Mouse (Mus musculus): ENCODE data around the gene Tbc1d24.

Tbc1d24 gene

DNA sequence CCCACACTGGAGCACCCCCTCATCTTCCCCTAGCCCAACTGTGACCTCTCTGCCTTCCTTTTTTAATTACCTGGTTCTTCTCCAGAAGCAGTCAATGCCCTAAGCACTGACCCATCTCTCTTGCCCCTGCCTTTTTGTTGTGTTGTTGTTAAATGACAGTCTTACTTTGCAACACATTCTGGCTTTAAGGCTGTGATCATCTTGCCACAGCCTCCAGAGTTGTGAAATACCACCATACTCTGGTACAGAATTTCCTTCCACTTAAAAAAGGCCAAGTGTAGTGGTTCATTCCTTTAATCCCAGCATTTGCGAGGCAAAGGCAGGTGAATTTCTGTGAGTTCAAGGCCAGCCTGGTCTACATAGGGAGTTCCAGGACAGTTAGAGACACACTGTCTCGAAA, 14.4 kb downstream of the Tbc1d24 start:
- DNase-seq (ENCODE audit: extremely low spot score, low read depth, low spot score), result no peak

GRCm38 (mm10) chr17:24174259-24174658, 31.1 kb downstream of the Tbc1d24 start:
- no peak for DNase-seq (ENCODE audit: extremely low spot score, low read depth, low spot score)

DNA sequence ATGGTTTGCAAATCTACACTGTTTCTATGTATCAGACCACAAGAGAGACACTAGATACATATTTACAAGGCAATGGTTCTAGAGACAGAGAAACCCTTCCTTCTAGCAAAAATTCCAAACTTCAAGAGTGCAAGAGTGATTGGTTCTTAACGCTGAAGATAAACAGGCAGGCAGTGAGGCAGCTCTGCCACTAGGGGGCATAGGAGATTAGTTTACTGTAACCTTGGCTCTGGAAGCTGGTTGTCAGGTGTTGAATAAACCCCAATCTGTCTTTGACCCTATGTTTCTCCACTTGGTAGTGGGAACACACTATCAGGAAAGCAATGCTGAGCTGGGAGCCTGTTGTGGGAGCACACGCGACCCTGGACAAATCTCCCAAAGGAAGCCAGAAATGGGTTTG, 31.9 kb downstream of the Tbc1d24 start:
- peak; percentile 71 for DNase-seq (ENCODE audit: extremely low spot score, low read depth, low spot score)

DNA sequence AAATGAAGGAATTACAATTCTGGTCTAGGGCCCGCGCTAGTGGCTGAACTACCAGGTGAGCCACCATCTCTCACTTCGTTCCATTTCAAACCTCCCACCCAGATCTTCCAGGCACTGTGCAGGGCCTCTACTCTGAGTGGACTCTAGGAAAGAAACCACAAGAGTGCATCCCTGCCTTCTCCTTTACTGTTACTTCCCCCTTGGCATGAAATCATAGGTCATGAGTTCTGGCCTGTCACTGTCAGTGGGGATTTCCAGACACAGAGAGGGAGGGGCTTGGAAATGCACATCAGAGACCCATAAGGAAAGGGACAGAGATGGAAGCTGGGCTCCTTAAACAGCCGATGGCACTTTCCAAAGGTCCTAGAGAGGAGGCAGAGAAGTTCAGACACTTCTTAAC, 33.6 kb downstream of the Tbc1d24 start:
- DNase-seq (ENCODE audit: extremely low spot score, low read depth, low spot score), result no peak

- DNase-seq (ENCODE audit: extremely low spot score, low read depth, low spot score), result no peak
These were observed 34.6 kb downstream of the Tbc1d24 start for GRCm38 (mm10) chr17:24170729-24171128.

- no peak for DNase-seq (ENCODE audit: extremely low spot score, low read depth, low spot score)
These were observed 35.2 kb downstream of the Tbc1d24 start for GRCm38 (mm10) chr17:24170125-24170524.

DNA sequence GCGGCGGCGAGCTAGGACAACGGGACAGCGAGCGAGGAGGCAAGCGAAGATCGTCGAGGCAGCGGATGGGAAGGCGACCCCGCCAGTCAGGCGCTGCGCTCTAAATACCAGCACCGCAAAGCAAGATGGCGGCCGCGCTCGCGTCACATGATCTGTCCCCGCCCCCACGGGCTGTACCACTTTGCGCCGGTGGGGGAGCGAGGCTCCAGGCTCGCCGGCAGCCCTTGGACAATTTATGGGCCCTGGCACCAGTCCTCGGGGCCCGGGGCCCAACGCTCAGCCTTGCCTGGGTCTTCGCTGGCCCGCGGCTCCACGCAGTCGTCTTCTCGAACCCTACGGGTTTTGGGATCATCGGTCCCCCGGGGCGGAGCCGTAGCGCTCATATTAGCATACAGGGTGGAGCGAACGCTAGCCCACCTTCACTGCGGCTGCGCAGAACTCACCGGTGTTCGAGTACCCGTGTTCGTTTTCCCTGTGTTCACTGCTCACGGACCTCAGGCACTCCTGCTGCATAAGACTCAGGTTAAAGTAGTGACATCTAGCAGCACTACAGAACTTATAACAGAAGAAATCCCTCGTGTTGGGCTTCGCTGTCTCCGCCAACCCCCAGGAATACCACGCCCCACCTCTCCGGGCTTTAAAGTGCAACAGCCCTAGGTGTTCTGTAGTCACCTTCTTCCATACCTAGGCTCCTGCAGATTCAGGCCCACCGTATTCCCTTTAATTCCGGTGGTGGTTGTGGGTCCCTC, 35.9 kb downstream of the Tbc1d24 start, which contains the start of gene Atp6v0c:
TSS of gene Atp6v0c (minus strand) at position 386 of the 749 bp plus-strand sequence.
- peak; percentile 86 for DNase-seq (ENCODE audit: extremely low spot score, low read depth, low spot score)

DNA sequence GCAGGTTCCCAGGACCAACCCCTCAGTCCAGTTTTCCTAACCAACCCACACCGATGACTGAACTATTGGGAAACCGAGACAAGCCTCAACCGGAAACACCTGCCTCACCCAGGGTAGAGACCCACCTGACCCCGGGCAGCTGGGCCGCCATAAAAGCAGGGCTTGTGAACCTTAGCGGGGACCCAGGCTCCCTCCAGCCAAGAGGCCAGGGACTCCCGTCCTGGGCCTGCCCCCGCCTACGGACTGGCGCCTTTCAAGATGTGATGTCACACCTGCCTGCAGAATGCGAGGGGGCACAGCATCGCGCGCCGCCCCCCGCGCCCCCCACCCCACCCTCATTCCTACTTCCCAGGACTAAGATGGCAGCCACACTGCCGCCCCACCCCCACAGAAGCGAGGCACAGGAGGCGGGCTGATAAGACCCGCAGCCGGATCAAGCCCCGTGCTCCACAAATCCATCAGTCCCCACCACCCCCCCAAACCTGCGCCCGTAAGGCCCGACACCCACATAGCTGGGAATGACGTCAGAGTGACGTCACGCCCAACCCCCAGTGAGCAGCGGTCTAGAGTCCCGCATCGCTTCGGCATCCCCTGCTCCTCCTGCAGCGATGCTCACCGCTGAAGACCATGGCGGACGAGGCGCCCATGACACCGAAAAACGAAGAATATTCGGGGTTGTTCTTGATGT, 36.6 kb downstream of the Tbc1d24 start:
- no peak for DNase-seq (ENCODE audit: extremely low spot score, low read depth, low spot score)

DNA sequence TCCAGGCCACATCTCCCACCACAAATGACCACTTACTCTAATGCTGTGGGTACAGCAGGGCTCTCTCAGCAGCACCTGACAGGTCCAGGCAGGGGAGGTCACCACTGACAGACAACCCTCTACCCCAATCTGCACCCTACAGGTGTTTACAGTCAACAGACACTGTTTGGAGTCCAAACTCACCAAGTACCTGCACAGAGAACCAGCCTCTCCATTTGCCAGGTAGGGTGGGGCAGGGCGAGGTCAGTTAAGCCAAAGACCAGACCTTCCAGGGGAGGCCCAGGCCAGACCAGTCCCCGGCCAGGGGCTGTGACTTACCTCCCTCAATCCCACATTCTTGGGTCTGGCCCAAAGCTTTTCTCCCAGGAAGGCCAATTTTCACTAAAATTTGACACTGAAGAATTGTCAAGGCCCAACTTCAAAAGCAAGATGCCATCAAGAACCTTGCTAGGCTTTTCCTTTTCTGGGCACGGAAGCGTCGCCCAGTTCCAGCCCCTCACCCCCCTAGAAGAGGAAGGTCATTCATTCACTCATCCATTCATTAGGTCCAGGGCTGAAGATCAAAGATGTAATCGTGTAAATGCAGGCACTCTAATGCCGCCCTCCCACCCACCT, 37.4 kb downstream of the Tbc1d24 start:
- no peak for DNase-seq (ENCODE audit: extremely low spot score, low read depth, low spot score)

DNA sequence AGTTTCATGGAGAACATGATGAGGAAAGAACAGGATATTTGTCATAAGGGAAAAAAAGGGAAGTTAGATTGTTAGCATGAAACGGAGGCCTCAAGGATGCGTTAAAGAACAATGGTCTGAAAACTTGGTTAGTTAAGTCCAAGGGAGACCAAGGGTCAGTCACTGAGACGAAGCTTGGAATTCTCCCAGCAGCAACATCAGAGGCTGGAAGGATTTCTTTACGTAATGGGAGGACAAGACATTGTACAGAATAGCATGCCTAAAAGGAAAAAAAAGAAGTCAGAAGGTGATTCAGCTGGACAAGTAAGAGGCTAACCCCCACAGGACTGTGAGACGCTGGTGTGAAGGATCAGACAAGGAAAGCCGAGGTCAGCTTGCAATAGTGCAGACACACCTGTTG, 38.2 kb downstream of the Tbc1d24 start:
- no peak for DNase-seq (ENCODE audit: extremely low spot score, low read depth, low spot score)

- no peak for DNase-seq (ENCODE audit: extremely low spot score, low read depth, low spot score)
These were observed 40.6 kb downstream of the Tbc1d24 start for GRCm38 (mm10) chr17:24164566-24165259.

DNA sequence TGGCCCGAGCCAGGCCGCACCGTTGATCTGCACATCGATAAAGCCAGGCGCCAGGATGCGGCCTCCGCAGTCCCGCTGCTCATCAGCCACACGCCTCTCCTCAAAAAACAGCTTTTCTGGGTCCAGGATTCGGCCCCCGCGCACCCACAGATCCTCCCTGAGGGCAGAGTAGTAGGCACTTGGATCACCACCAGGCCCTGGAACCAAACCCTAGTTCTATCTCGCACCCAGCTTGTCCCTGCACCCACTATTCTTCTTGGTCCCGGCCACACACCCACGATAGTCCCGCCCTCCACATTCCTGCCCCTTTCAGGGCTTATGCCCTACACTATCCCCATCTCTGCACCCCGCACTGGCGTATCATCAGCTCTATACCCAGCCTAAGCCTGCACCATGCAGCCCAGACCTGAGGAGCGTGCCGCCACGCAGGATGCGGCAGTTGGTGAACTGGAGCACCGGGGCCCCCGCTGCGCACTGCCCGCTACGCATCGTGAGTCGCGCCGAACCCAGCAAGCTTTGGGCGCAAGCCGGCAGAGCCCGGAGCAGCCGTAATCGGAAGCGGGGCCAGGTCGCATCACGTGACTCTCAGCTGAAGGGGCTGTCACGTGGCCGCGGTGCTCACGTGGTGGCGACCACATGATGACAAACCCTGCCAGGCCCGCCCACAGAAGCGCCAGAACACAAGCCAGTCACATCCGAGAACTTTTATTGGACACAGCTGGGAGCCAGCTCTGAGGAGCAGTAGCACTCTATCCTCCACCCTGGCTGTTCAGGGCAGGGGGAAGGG, 42.0 kb downstream of the Tbc1d24 start, which contains the start of gene Amdhd2:
TSS of gene Amdhd2 (minus strand) at position 591 of the 787 bp plus-strand sequence.
- DNase-seq (ENCODE audit: extremely low spot score, low read depth, low spot score), result peak; percentile 90

- DNase-seq (ENCODE audit: extremely low spot score, low read depth, low spot score), result no peak
These were observed 42.7 kb downstream of the Tbc1d24 start for GRCm38 (mm10) chr17:24162584-24163175.

DNA sequence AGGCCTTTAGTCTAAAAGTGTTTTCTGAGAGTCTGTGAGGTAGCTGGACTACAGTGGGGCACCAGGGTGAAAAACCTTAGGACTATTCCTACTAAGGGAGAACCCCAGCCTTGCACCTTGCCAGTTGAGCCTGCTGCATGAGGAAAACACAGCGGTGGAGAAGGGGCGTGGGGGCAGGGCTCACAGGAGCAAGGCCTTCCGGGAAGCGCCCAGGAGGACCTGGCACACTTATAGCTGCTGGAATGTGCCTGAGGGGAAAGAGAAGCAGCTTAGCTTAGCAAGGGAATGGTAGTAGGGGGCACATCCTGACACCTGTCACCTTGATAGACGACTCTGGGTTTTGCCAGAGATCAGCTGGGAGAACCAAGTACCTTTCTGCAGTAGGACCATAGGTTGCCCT, 43.9 kb downstream of the Tbc1d24 start:
- DNase-seq (ENCODE audit: extremely low spot score, low read depth, low spot score), result no peak

DNA sequence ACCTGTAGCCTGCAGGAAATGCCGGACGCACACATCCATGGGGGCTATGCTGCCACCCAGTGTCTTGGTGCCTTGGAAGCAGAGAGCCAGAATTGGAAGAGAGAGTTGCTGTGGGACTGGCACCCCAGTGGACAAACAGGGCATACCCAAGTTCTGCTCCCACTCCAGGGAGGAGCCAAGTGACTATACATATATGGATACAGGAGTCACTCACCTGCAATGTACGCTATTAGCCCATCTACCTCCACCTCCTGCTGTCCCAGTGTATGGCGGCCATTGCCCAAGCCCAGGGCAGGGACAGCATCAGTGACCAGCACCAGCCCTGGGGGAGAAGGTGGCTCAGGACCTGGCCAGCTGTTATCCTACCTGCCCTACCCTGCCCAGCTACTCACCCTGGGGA, 47.8 kb downstream of the Tbc1d24 start:
- no peak for DNase-seq (ENCODE audit: extremely low spot score, low read depth, low spot score)

DNA sequence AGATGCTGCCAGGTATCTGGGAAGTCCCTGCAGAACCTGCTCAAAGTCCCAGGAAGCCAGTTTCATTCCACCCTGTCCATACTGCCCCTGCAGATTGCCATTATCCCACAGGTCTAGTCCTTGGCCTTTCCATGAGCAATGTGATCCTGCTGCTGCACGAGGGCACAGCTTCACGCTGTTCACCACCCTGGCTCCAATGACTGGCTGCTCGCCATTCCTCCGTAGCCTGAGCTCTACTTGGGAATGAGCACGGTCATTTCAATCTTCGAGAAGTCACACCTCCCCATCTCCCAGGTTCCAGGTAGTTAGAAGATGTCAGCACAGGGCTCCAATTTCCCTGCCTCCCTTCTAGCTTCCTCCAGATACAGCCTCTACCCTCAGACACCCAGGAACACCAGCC, 48.2 kb downstream of the Tbc1d24 start:
- no peak for DNase-seq (ENCODE audit: extremely low spot score, low read depth, low spot score)

DNA sequence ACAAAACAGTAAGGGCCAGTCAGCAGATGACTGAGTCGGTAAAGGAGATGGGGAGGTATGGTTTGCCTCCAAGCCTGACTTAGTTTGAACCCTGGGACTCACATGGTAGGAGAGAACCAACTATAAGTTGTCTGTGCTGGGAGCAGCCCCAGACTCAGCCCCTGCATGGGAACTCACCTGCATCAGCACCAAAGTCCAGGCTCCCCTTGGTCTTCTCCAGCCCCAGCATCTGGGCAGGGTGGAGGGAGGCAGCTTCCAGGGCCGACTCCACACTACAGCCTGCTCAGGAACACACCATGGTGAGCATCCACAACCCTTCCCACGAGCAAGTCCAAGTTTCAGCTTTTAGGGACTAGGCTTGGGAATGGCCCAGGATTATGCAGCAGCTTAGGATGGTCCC, 49.0 kb downstream of the Tbc1d24 start:
- DNase-seq (ENCODE audit: extremely low spot score, low read depth, low spot score), result no peak

DNA sequence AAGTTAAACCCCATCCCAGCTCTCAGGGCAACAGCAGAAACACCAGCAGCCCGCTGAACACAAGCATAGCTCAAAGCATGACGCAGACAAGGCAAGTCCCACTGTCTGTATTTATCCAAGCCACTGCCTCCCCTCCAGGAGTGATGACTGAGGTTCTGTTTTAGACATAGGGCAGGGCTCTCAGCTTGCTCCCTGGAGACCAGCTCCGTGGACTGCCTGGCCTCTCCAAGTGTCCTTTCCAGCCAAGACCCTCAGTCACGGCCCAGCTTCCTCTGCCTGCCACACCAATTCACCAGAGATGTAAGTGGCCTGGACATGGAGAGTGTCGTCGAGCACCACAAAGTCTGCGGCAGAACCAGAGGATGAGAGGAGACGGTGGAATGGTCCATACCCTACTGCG, 49.6 kb downstream of the Tbc1d24 start:
- no peak for DNase-seq (ENCODE audit: extremely low spot score, low read depth, low spot score)

- DNase-seq (ENCODE audit: extremely low spot score, low read depth, low spot score), result no peak
These were observed 50.9 kb downstream of the Tbc1d24 start for GRCm38 (mm10) chr17:24154463-24154862.

- peak; percentile 46 for DNase-seq (ENCODE audit: extremely low spot score, low read depth, low spot score)
These were observed 53.3 kb downstream of the Tbc1d24 start for GRCm38 (mm10) chr17:24151890-24152563.
